Mouse (Mus musculus): Measurements from ENCODE around the gene Fyn. TPM values are rescaled to one million over a fixed set of nuclear protein-coding genes. Genes with fewer than 3 reads are reported as not detected.

Fyn gene
- 10 to 100 TPM; 53.4 to 54.3 TPM for total RNA-seq (2021)
- long read RNA-seq, experiment 1, transcript Fyn-202 (14 exons, 3,528 nt), result major isoform, 72 of 106 reads
- long read RNA-seq, experiment 1, transcript Fyn-201 (14 exons, 3,562 nt), result minor isoform, 12 of 106 reads
- long read RNA-seq, experiment 1, partial matches to known transcripts, result 4 of 106 reads
- long read RNA-seq, experiment 1, other reads (novel, unspliced or antisense), result 18 of 106 reads
- long read RNA-seq, experiment 2, transcript Fyn-201 (14 exons, 3,562 nt), result minor isoform, 11 of 98 reads
- long read RNA-seq, experiment 2, transcript Fyn-202 (14 exons, 3,528 nt), result major isoform, 64 of 98 reads
- long read RNA-seq, experiment 2, partial matches to known transcripts, result 8 of 98 reads
- long read RNA-seq, experiment 2, other reads (novel, unspliced or antisense), result 15 of 98 reads

GRCm38 (mm10) chr10:39368572-39369135, at the start of gene Fyn:
Gene Fyn (plus strand): TSS chr10:39368855.
- no peak for DNase-seq (ENCODE audit: low spot score in 2 of 2)

- no peak for DNase-seq (ENCODE audit: low spot score in 2 of 2)
These were observed 47.6 kb upstream of the Fyn start for GRCm38 (mm10) chr10:39320798-39321622.

- no peak for DNase-seq (ENCODE audit: low spot score in 2 of 2)
These were observed 47.1 kb upstream of the Fyn start for GRCm38 (mm10) chr10:39321623-39321985.

GRCm38 (mm10) chr10:39322143-39322542, 46.5 kb upstream of the Fyn start:
- DNase-seq (ENCODE audit: low spot score in 2 of 2), result no peak

GRCm38 (mm10) chr10:39324291-39324690, 44.4 kb upstream of the Fyn start:
- DNase-seq (ENCODE audit: low spot score in 2 of 2), result no peak

GRCm38 (mm10) chr10:39328661-39329060, 40.0 kb upstream of the Fyn start:
- DNase-seq (ENCODE audit: low spot score in 2 of 2), result no peak

GRCm38 (mm10) chr10:39334320-39334719, 34.3 kb upstream of the Fyn start:
- no peak for DNase-seq (ENCODE audit: low spot score in 2 of 2)

GRCm38 (mm10) chr10:39335880-39336279, 32.8 kb upstream of the Fyn start:
- DNase-seq (ENCODE audit: low spot score in 2 of 2), result no peak

GRCm38 (mm10) chr10:39339189-39339968, 29.3 kb upstream of the Fyn start:
- DNase-seq (ENCODE audit: low spot score in 2 of 2), result no peak

- DNase-seq (ENCODE audit: low spot score in 2 of 2), result no peak
These were observed 28.8 kb upstream of the Fyn start for GRCm38 (mm10) chr10:39339969-39340236.

- no peak for DNase-seq (ENCODE audit: low spot score in 2 of 2)
These were observed 25.1 kb upstream of the Fyn start for GRCm38 (mm10) chr10:39343551-39343950.

- no peak for DNase-seq (ENCODE audit: low spot score in 2 of 2)
These were observed 22.7 kb upstream of the Fyn start for GRCm38 (mm10) chr10:39345921-39346320.

GRCm38 (mm10) chr10:39349781-39350364, 18.8 kb upstream of the Fyn start:
- DNase-seq (ENCODE audit: low spot score in 2 of 2), result no peak

GRCm38 (mm10) chr10:39364196-39364595, 4.5 kb upstream of the Fyn start:
- no peak for DNase-seq (ENCODE audit: low spot score in 2 of 2)

- peak; percentile 92 to 97 for DNase-seq (ENCODE audit: low spot score in 2 of 2)
These were observed 862 bp downstream of the Fyn start for GRCm38 (mm10) chr10:39369502-39369931.

GRCm38 (mm10) chr10:39369977-39370785, 1.5 kb downstream of the Fyn start:
- DNase-seq (ENCODE audit: low spot score in 2 of 2), result peak in 1 of 2 experiments; percentile 51

- DNase-seq (ENCODE audit: low spot score in 2 of 2), result no peak
These were observed 2.1 kb downstream of the Fyn start for GRCm38 (mm10) chr10:39370786-39371221.

- DNase-seq (ENCODE audit: low spot score in 2 of 2), result no peak
These were observed 2.8 kb downstream of the Fyn start for GRCm38 (mm10) chr10:39371467-39371866.

- DNase-seq (ENCODE audit: low spot score in 2 of 2), result no peak
These were observed 3.3 kb downstream of the Fyn start for GRCm38 (mm10) chr10:39371991-39372390.

- no peak for DNase-seq (ENCODE audit: low spot score in 2 of 2)
These were observed 8.0 kb downstream of the Fyn start for GRCm38 (mm10) chr10:39376676-39377075.

Data from gastrocnemius, postnatal 4 days (tissue).